ENCODE assay signal across 8 mouse cellular contexts in genomic region chr8:119345029-119345682, GRCm38 (mm10). TPM values are rescaled to one million over a fixed set of nuclear protein-coding genes. Genes with fewer than 3 reads are reported as not detected.
DNase-seq lines count a peak whose midpoint lies in the region; ATAC-seq lines count a peak whose summit lies in the region.

No protein-coding gene starts in this region.

- H3K79me2 ChIP-seq in macrophage (ENCODE audit: inconsistent target), result peaks cover 13% of the 10 kb centered on the region

- no peak overlapping the region for H3K27ac ChIP-seq in hindbrain, embryonic 11.5 days (ENCODE audit: low read depth, low read length)
- 0 out of 2 replicates have a peak overlapping the region, but pooled peaks have one; percentile 19 for H3K27ac ChIP-seq in macrophage

- H3K9ac ChIP-seq in hindbrain, embryonic 11.5 days (ENCODE audit: low read depth, low read length), result peak overlapping the region; percentile 76

- H3K4me2 ChIP-seq in hindbrain, embryonic 11.5 days (replicated peaks; ENCODE audit: low read depth, low read length), result peak overlapping the region; percentile 53

- peaks cover 3% of the 10 kb centered on the region for H3K4me1 ChIP-seq in hindbrain, embryonic 11.5 days (replicated peaks; ENCODE audit: control insufficient read depth, insufficient read depth, low read length)

- H3K27me3 ChIP-seq in hindbrain, embryonic 11.5 days (ENCODE audit: control insufficient read depth, insufficient read depth, low read length), result no peaks in the 10 kb centered on the region

- whole genome bisulfite sequencing in hindbrain, embryonic 11.5 days, result 53% methylated on average over 22 of the region's 22 CpGs
- 37% methylated on average over 21 of the region's 22 CpGs for WGBS in macrophage (ENCODE audit: missing documents)

- no peaks in the 10 kb centered on the region for H3K9me3 ChIP-seq in hindbrain, embryonic 11.5 days (ENCODE audit: control insufficient read depth, low read length)

- H3K4me3 ChIP-seq in hindbrain, embryonic 11.5 days (ENCODE audit: low read depth, low read length), result peak overlapping the region; percentile 61
- H3K4me3 ChIP-seq in macrophage (ENCODE audit: inconsistent target), result peak overlapping the region; percentile 86

- DNase-seq in cerebellum, adult 11 months, result peak; percentile 19
- peak; percentile 17 to 34 for DNase-seq in spleen, postnatal 10 days (ENCODE audit: low spot score in 2 of 2)
- no peak for DNase-seq in spleen, adult 12 weeks (ENCODE audit: low spot score)
- no peak for DNase-seq in hindbrain, embryonic 11.5 days (ENCODE audit: low spot score)
- DNase-seq in urinary bladder, postnatal 36 days (ENCODE audit: low spot score in 2 of 2), result no peak
- no peak for DNase-seq in layer of hippocampus, adult 18-20 months (ENCODE audit: low spot score in 2 of 2)

- ATAC-seq in cerebellum, adult (ENCODE audit: insufficient number of reproducible peaks, low FRiP score, low TSS enrichment), result no peak
- no peak for ATAC-seq in hindbrain, embryonic 11.5 days (ENCODE audit: low FRiP score)

- H3K36me3 ChIP-seq in hindbrain, embryonic 11.5 days (ENCODE audit: control insufficient read depth, insufficient read depth, low read length), result peaks cover 2% of the 10 kb centered on the region
- peaks cover 22% of the 10 kb centered on the region for H3K36me3 ChIP-seq in macrophage (ENCODE audit: inconsistent target)

RNA-seq across cellular contexts. Expression of gene Hsbp1, which starts 0.9 kb away (rescaled TPM):
- 366 and 377 TPM in 2 replicates for polyA plus RNA-seq in hindbrain, embryonic 11.5 days (2014; fragmentation: Nextera tagmentation; extraction: Ambion mirVana)
- 10 to 100 TPM; 11.7 to 71.7 (median 39.7) TPM for total RNA-seq in macrophage (2018; cell fraction: chromatin; rRNA removed)
- 100 to 1,000 TPM; 174 to 278 (median 215) TPM for total RNA-seq in macrophage (2018; cell fraction: cytosol; rRNA removed)
- 100 to 1,000 TPM in 5 of 26 experiments, 10 to 100 TPM in 21; 28.5 to 115 (median 77.0) TPM for total RNA-seq in macrophage (2018; cell fraction: nucleus; rRNA removed)
- 195 to 288 TPM (median 204 TPM) in 3 replicates for polyA plus RNA-seq in macrophage (2018)
- 100 to 1,000 TPM; 317 to 341 TPM for total RNA-seq in layer of hippocampus, adult 18-20 months (2021)

RNA-seq across cellular contexts. Expression of gene Mlycd, which starts 49.5 kb away (rescaled TPM):
- polyA plus RNA-seq in hindbrain, embryonic 11.5 days (2014; fragmentation: Nextera tagmentation; extraction: Ambion mirVana), result 9.2 and 10.7 TPM in 2 replicates
- 10 to 100 TPM in 12 of 26 experiments, 1 to 10 TPM in 14; 2.2 to 30.0 (median 9.5) TPM for total RNA-seq in macrophage (2018; cell fraction: chromatin; rRNA removed)
- total RNA-seq in macrophage (2018; cell fraction: cytosol; rRNA removed), result 10 to 100 TPM in 16 of 26 experiments, 1 to 10 TPM in 10; 3.4 to 17.0 (median 10.6) TPM
- total RNA-seq in macrophage (2018; cell fraction: nucleus; rRNA removed), result 10 to 100 TPM in 9 of 26 experiments, 1 to 10 TPM in 17; 3.6 to 18.8 (median 7.4) TPM
- 9.4 to 13.4 TPM (median 12.3 TPM) in 3 replicates for polyA plus RNA-seq in macrophage (2018)
- total RNA-seq in layer of hippocampus, adult 18-20 months (2021), result 10 to 100 TPM; 28.2 to 28.7 TPM

Comparison
In these comparisons a context has a peak if more than half of its experiments do, and no peak if none do; other contexts are left out.
1. DNase-seq: peak in cerebellum, adult 11 months (single experiment) and spleen, postnatal 10 days (2 of 2); none in spleen, adult 12 weeks (single experiment), hindbrain, embryonic 11.5 days (single experiment), urinary bladder, postnatal 36 days (0 of 2) and layer of hippocampus, adult 18-20 months (0 of 2).